Mouse (Mus musculus) heart, postnatal 0 days (tissue): ENCODE data around the gene Arhgap24. TPM values are rescaled to one million over a fixed set of nuclear protein-coding genes. Genes with fewer than 3 reads are reported as not detected.

Experiments used
- ATAC-seq: fragments of 200-750 bp; cut with Nextera tagmentation; 2 replicates; pipeline ENCODE4 v1.8.0; 2017; ENCODE audit warnings: low read depth, moderate number of reproducible peaks, moderate library complexity; ENCODE audit not compliant: insufficient read depth
- DNase-seq: peaks from one replicate; pipeline ENCODE4 v3.0.0-alpha.2; 2016; ENCODE audit warnings: low spot score
- H3K27ac ChIP-seq: fragments of 300-500 bp; sonication (generic); 2 replicates; pipeline ENCODE4 v1.5.1; 2014; ENCODE audit warnings: low read depth, mild to moderate bottlenecking
- H3K27me3 ChIP-seq: fragments of 300-500 bp; sonication (generic); 2 replicates; pipeline ENCODE4 v1.6.1; 2014; ENCODE audit warnings: low read length, mixed read lengths; ENCODE audit not compliant: control insufficient read depth, insufficient read depth
- H3K36me3 ChIP-seq: fragments of 300-500 bp; sonication (generic); replicated peaks from 2 replicates; pipeline ENCODE4 v1.6.1; 2014; ENCODE audit warnings: low read length, mixed read lengths; ENCODE audit not compliant: control insufficient read depth, insufficient read depth
- H3K4me1 ChIP-seq: fragments of 300-500 bp; sonication (generic); 2 replicates; pipeline ENCODE4 v1.6.1; 2014; ENCODE audit warnings: antibody characterized with exemption; ENCODE audit not compliant: control insufficient read depth, insufficient read depth
- H3K4me2 ChIP-seq: fragments of 300-500 bp; sonication (generic); 2 replicates; pipeline ENCODE4 v1.6.1; 2014; ENCODE audit warnings: low read depth, mild to moderate bottlenecking, low read length, moderate library complexity
- H3K4me3 ChIP-seq: fragments of 300-500 bp; sonication (generic); 2 replicates; pipeline ENCODE4 v1.5.1; 2014; ENCODE audit warnings: low read depth, low read length
- H3K9ac ChIP-seq: fragments of 300-500 bp; sonication (generic); replicated peaks from 2 replicates; pipeline ENCODE4 v1.6.1; 2014; ENCODE audit warnings: low read depth, low read length, mixed read lengths
- H3K9me3 ChIP-seq: fragments of 300-500 bp; sonication (generic); replicated peaks from 2 replicates; pipeline ENCODE4 v1.6.1; 2016; ENCODE audit warnings: low read length; ENCODE audit not compliant: control insufficient read depth
- CTCF ChIP-seq: IDR thresholded peaks from 2 replicates; pipeline ENCODE4 v1.5.1; 2016; ENCODE audit warnings: antibody characterized with exemption, control low read depth, low read depth
- EP300 ChIP-seq: IDR thresholded peaks from 2 replicates; pipeline ENCODE4 v1.6.1; 2016; ENCODE audit warnings: antibody characterized with exemption, low read depth
- WGBS: fragments of 180-500 bp; shearing (Covaris S2); extraction: QIAGEN DNeasy Blood & Tissue Kit; methylation state at CpG from one replicate; pipeline ENCODE4 v1.1.7; 2014; 5-methylcytosine and 5-hydroxymethylcytosine counted together
- polyA plus RNA-seq: library from polyadenylated mRNA; unstranded; fragments of >200 nt; fragmentation: Nextera tagmentation; extraction: Ambion mirVana; gene quantifications from 2 replicates; pipeline ENCODE4 v1.2.1, GENCODE M21; 2015
- total RNA-seq: library from RNA; depleted of rRNA; stranded (reverse); fragments of >200 nt; gene quantifications from 2 replicates; pipeline ENCODE4 v1.2.3, GENCODE M21; 2014; ENCODE audit warnings: low replicate concordance

Gene Arhgap24
- total and polyA plus RNA-seq, 2 experiments from 2014 or later = 13.0 to 13.4 TPM

DNA sequence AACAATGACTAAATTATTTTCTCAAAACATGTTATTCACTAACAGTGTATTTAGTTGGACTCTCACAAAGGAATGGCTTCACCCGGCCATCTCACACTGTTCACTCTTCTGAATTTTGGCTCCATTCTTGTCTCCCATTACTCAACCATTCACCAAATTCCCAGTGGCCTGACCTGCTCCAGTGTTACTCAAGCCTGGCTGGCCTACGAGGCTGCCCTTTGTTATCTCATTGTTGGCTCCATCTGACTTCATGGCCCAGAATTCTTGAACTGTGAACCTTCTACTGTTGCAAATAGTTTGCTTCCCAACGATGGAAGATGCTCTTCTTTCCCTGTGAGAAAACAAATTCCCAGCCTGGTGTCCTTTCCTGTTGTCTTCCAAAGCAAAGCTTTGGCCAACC, 18.2 kb upstream of the Arhgap24 start:
- TF ChIP-seq CTCF (no peak), EP300 (no peak)
- WGBS = 69% methylated on average over 3 of the region's 3 CpGs

GRCm38 (mm10) chr5:102465372-102465771, 15.8 kb upstream of the Arhgap24 start:
- H3K9me3 ChIP-seq = no peaks in the 10 kb centered on the region
- WGBS = 81% methylated on average over 2 of the region's 2 CpGs
- TF ChIP-seq EP300 (no peak), CTCF (no peak)
- H3K27ac ChIP-seq = no peak overlapping the region
- H3K36me3 ChIP-seq = no peaks in the 10 kb centered on the region
- no peak overlapping the region for H3K4me3 ChIP-seq
- no peaks in the 10 kb centered on the region for H3K4me1 ChIP-seq
- no peak overlapping the region for H3K9ac ChIP-seq
- H3K4me2 ChIP-seq = no peak overlapping the region
- no peak for DNase-seq
- H3K27me3 ChIP-seq = no peaks in the 10 kb centered on the region
- no peak for ATAC-seq

More for the DNA sequence above, 18.2 kb upstream of the Arhgap24 start:
- DNase-seq (no peak), ATAC-seq (no peak)
- no peaks in the 10 kb centered on the region for H3K4me1 ChIP-seq
- no peaks in the 10 kb centered on the region for H3K27me3 ChIP-seq
- no peak overlapping the region for H3K4me3 ChIP-seq
- no peak overlapping the region for H3K27ac ChIP-seq
- no peak overlapping the region for H3K4me2 ChIP-seq
- no peaks in the 10 kb centered on the region for H3K9me3 ChIP-seq
- H3K36me3 ChIP-seq = no peaks in the 10 kb centered on the region
- H3K9ac ChIP-seq = no peak overlapping the region

- 85% methylated on average over 3 of the region's 3 CpGs for WGBS
- no peaks in the 10 kb centered on the region for H3K27me3 ChIP-seq
- no peaks in the 10 kb centered on the region for H3K9me3 ChIP-seq
- H3K36me3 ChIP-seq = no peaks in the 10 kb centered on the region
- no peak overlapping the region for H3K4me2 ChIP-seq
- TF ChIP-seq CTCF (no peak), EP300 (no peak)
- no peaks in the 10 kb centered on the region for H3K4me1 ChIP-seq
- no peak overlapping the region for H3K27ac ChIP-seq
- ATAC-seq = no peak
- DNase-seq = no peak
- no peak overlapping the region for H3K9ac ChIP-seq
- no peak overlapping the region for H3K4me3 ChIP-seq
Observed at GRCm38 (mm10) chr5:102468292-102468691, 12.9 kb upstream of the Arhgap24 start.

DNA sequence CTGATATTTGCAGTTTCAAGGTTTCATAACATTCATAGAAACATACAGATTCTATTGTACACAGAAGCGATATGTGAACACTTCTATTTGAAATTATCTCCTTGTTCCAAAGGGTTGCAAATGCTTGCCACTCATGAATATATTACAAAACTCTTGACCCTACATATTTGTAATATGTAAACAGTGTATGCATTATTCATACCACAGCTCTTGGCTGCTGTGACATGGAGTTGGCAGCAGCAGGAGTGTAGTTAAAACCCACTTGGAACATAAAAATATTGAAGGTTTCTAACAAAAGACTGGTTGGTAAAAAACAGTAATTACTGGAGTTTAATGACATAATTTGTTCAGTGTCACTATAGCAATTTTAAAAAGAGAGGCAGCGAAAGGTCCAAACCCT, 10.9 kb upstream of the Arhgap24 start:
- ATAC-seq (no peak), DNase-seq (no peak)
- H3K9ac ChIP-seq = no peak overlapping the region
- no peaks in the 10 kb centered on the region for H3K36me3 ChIP-seq
- no peaks in the 10 kb centered on the region for H3K4me1 ChIP-seq
- no peak for TF ChIP-seq EP300
- TF ChIP-seq CTCF = no peak
- no peaks in the 10 kb centered on the region for H3K9me3 ChIP-seq
- no peak overlapping the region for H3K27ac ChIP-seq
- WGBS = 85% methylated on average over 2 of the region's 2 CpGs
- no peak overlapping the region for H3K4me2 ChIP-seq
- no peak overlapping the region for H3K4me3 ChIP-seq
- H3K27me3 ChIP-seq = no peaks in the 10 kb centered on the region

- H3K27ac ChIP-seq = no peak overlapping the region
- no peak for DNase-seq
- TF ChIP-seq EP300 (no peak), CTCF (no peak)
- H3K4me1 ChIP-seq = no peaks in the 10 kb centered on the region
- H3K4me2 ChIP-seq = no peak overlapping the region
- H3K9ac ChIP-seq = no peak overlapping the region
- ATAC-seq = no peak
- H3K4me3 ChIP-seq = no peak overlapping the region
- no peaks in the 10 kb centered on the region for H3K9me3 ChIP-seq
- 3% methylated on average over 2 of the region's 2 CpGs for WGBS
- H3K27me3 ChIP-seq = no peaks in the 10 kb centered on the region
- H3K36me3 ChIP-seq = no peaks in the 10 kb centered on the region
Observed at GRCm38 (mm10) chr5:102478076-102478475, 3.1 kb upstream of the Arhgap24 start.

DNA sequence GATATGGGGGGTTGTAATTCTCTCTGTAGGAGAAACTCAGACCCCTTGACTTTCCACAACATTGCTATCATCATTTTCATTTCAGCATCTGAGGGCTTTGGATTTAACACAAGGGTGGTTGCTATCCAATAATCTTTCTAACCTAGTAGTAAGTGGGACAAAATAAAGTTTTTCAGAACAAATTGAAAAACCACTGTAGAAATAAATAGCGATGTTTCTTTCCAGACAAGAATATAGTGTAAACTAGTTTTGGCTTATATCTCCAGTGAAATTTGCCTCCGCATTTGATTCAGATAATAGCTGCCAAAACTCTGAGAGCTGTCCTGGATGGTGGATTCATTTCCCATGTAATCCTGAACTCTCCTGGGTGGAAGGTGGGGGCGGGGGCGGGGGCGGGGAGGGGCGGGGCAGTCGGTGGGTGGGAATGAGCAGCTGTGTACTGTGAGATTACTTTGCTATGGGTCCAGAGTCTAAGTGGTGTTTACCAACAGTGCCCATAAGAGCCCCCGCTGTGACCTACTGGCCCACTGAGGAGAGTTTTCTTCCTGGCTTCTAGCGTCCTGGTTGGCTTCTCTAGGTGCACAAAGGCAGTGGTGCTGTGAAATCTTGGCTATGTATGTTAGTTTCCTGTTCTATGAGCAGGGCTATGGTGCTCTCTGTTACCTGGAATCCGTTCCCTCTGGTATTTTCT, 2.2 kb downstream of the Arhgap24 start:
- Histone ChIP-seq H3K4me3 (no peak overlapping the region), H3K4me1 (no peaks in the 10 kb centered on the region), H3K9me3 (no peaks in the 10 kb centered on the region), H3K27me3 (no peaks in the 10 kb centered on the region), H3K9ac (no peak overlapping the region), H3K27ac (no peak overlapping the region), H3K4me2 (no peak overlapping the region), H3K36me3 (no peaks in the 10 kb centered on the region)
- ATAC-seq (no peak), DNase-seq (no peak)
- TF ChIP-seq CTCF = no peak
- no peak for TF ChIP-seq EP300
- 44% methylated on average over 10 of the region's 10 CpGs for WGBS
